Mouse (Mus musculus) hindbrain, embryonic 14.5 days (tissue): ENCODE measurements around the gene Palm3. TPM values are rescaled to one million over a fixed set of nuclear protein-coding genes. Genes with fewer than 3 reads are reported as not detected.
A peak's percentile ranks its signal among the peaks of the same experiment; 100 is the strongest.

Experiments
- ATAC-seq: fragments of 200-750 bp; cut with Nextera tagmentation; 2 replicates; pipeline ENCODE4 v1.8.0; 2017; ENCODE audit warnings: moderate number of reproducible peaks, mild to moderate bottlenecking, moderate TSS enrichment, moderate library complexity; ENCODE audit not compliant: low FRiP score
- DNase-seq: peaks from one replicate; pipeline ENCODE4 v3.0.0-alpha.2; 2015; ENCODE audit warnings: low spot score
- H3K27ac ChIP-seq: fragments of 300-500 bp; sonication (generic); 2 replicates; pipeline ENCODE4 v1.5.1; 2014; ENCODE audit warnings: mild to moderate bottlenecking, moderate library complexity
- H3K27me3 ChIP-seq: fragments of 300-500 bp; sonication (generic); 2 replicates; pipeline ENCODE4 v1.6.1; 2014; ENCODE audit warnings: mild to moderate bottlenecking, low read length, mixed read lengths; ENCODE audit not compliant: control insufficient read depth, insufficient read depth
- H3K36me3 ChIP-seq: fragments of 300-500 bp; sonication (generic); replicated peaks from 2 replicates; pipeline ENCODE4 v1.6.1; 2014; ENCODE audit not compliant: control insufficient read depth, insufficient read depth
- H3K4me1 ChIP-seq: fragments of 300-500 bp; sonication (generic); replicated peaks from 2 replicates; pipeline ENCODE4 v1.6.1; 2014; ENCODE audit warnings: antibody characterized with exemption, low read length, mixed read lengths; ENCODE audit not compliant: control insufficient read depth, insufficient read depth
- H3K4me2 ChIP-seq: fragments of 300-500 bp; sonication (generic); replicated peaks from 2 replicates; pipeline ENCODE4 v1.6.1; 2014; ENCODE audit warnings: mild to moderate bottlenecking, moderate library complexity
- H3K4me3 ChIP-seq: fragments of 300-500 bp; sonication (generic); replicated peaks from 2 replicates; pipeline ENCODE4 v1.5.1; 2014; ENCODE audit warnings: mild to moderate bottlenecking, low read length
- H3K9ac ChIP-seq: fragments of 300-500 bp; sonication (generic); 2 replicates; pipeline ENCODE4 v1.6.1; 2014
- H3K9me3 ChIP-seq: fragments of 300-500 bp; sonication (generic); 2 replicates; pipeline ENCODE4 v1.6.1; 2016; ENCODE audit warnings: low read length; ENCODE audit not compliant: control insufficient read depth
- WGBS: fragments of 180-500 bp; shearing (Covaris S2); extraction: QIAGEN DNeasy Blood & Tissue Kit; methylation state at CpG from one replicate; pipeline ENCODE4 v1.1.7; 2014; 5-methylcytosine and 5-hydroxymethylcytosine counted together
- polyA plus RNA-seq: library from polyadenylated mRNA; unstranded; fragments of >200 nt; fragmentation: Nextera tagmentation; extraction: Ambion mirVana; gene quantifications from 2 replicates; pipeline ENCODE4 v1.2.1, GENCODE M21; 2014

Gene Palm3
- polyA plus RNA-seq, 1 experiment from 2014 or later, result 5.5 TPM

DNA sequence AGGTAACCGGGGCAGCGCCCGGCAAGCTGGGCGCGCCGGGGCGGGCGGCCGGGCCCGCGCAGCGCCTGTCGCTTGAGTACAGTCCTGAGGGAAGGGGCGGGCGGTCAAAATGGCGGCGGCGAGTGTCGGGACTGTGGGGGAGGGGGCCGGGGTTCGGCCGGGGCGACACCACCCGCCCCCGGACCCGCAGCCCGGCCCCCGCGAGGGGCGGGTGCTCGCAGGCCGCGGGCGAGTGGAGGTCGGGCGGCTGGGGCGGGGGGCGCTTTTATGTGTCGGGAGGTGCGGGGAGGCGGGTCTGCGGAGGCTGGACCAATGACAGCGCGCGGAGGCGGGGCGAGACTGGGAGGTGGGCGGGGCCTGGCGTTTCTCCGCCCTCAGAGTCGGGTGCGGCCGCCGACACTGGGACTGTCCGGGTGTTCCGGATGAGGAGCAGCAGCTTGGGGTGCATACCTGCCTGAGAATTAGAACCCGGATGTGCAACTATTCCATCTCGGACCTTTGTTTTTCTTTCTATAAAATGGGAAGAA lies 45.8 kb downstream of the Palm3 start:
- peak overlapping the region; percentile 86 for H3K9ac ChIP-seq
- H3K27me3 ChIP-seq, result no peaks in the 10 kb centered on the region
- H3K36me3 ChIP-seq, result no peaks in the 10 kb centered on the region
- H3K4me2 ChIP-seq, result peak overlapping the region; percentile 41
- H3K4me3 ChIP-seq, result peak overlapping the region; percentile 92
- peaks cover 20% of the 10 kb centered on the region for H3K4me1 ChIP-seq
- peak overlapping the region; percentile 98 for H3K27ac ChIP-seq
- ATAC-seq, result peak; percentile 61
- no peaks in the 10 kb centered on the region for H3K9me3 ChIP-seq
- WGBS, result 1% methylated on average over 58 of the region's 58 CpGs
- DNase-seq, result peak; percentile 89

- Histone ChIP-seq H3K9ac (no peak overlapping the region), H3K4me1 (peaks cover 20% of the 10 kb centered on the region)
- WGBS, result 89% methylated on average over 7 of the region's 7 CpGs
Measured at GRCm38 (mm10) chr8:84067911-84068310, 46.6 kb downstream of the Palm3 start.

GRCm38 (mm10) chr8:84068316-84069035 lies 47.2 kb downstream of the Palm3 start:
- Histone ChIP-seq H3K36me3 (no peaks in the 10 kb centered on the region), H3K9me3 (no peaks in the 10 kb centered on the region), H3K4me3 (no peak overlapping the region), H3K4me1 (peaks cover 26% of the 10 kb centered on the region), H3K27ac (no peak overlapping the region), H3K4me2 (no peak overlapping the region; the same call in 1 of the 2 replicates), H3K9ac (no peak overlapping the region), H3K27me3 (no peaks in the 10 kb centered on the region)
- 71% methylated on average over 12 of the region's 12 CpGs for WGBS
- DNase-seq (no peak), ATAC-seq (no peak)

More at GRCm38 (mm10) chr8:84067911-84068310, 46.6 kb downstream of the Palm3 start:
- DNase-seq, result no peak
- Histone ChIP-seq H3K4me2 (peak overlapping the region; percentile 41), H3K4me3 (peak overlapping the region; percentile 92), H3K27me3 (no peaks in the 10 kb centered on the region), H3K9me3 (no peaks in the 10 kb centered on the region), H3K36me3 (no peaks in the 10 kb centered on the region), H3K27ac (no peak overlapping the region)
- no peak for ATAC-seq

DNA sequence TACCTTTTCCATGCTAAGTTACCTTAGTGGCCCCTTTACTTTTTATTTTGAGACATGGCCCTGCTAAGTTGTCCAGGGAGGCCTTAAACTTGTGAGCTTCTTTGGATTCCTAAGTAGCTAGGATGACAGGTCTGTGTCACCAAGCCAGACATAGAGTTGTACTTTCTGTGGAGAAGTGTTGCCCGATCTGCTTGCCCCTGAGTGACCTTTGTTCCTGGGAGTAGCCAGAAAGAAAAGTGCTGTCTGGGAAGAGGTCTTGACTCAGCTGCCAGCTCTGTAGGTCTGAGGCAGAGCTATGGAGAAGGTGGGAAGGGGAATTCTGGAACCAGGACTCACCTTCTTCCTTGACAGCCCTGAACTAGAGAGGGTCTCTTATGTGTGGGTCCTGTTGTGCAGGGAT lies 47.9 kb downstream of the Palm3 start:
- Histone ChIP-seq H3K27ac (no peak overlapping the region), H3K9ac (no peak overlapping the region), H3K4me1 (peaks cover 32% of the 10 kb centered on the region), H3K36me3 (peaks cover 1% of the 10 kb centered on the region; the same call in 1 of the 2 replicates), H3K4me2 (no peak overlapping the region), H3K9me3 (no peaks in the 10 kb centered on the region), H3K27me3 (no peaks in the 10 kb centered on the region), H3K4me3 (no peak overlapping the region)
- DNase-seq, result no peak
- no peak for ATAC-seq
- WGBS, result 40% methylated on average over 1 of the region's 1 CpGs

GRCm38 (mm10) chr8:84069750-84070149 lies 48.5 kb downstream of the Palm3 start:
- 47% methylated on average over 2 of the region's 2 CpGs for WGBS
- Histone ChIP-seq H3K4me2 (no peak overlapping the region), H3K4me1 (peaks cover 32% of the 10 kb centered on the region), H3K36me3 (peaks cover 7% of the 10 kb centered on the region; the same call in 1 of the 2 replicates), H3K27ac (no peak overlapping the region; the same call in 1 of the 2 replicates), H3K4me3 (no peak overlapping the region), H3K9ac (no peak overlapping the region), H3K9me3 (no peaks in the 10 kb centered on the region), H3K27me3 (no peaks in the 10 kb centered on the region)
- no peak for DNase-seq
- no peak for ATAC-seq

GRCm38 (mm10) chr8:84070241-84070640 lies 49.0 kb downstream of the Palm3 start:
- 81% methylated on average over 5 of the region's 5 CpGs for WGBS

DNA sequence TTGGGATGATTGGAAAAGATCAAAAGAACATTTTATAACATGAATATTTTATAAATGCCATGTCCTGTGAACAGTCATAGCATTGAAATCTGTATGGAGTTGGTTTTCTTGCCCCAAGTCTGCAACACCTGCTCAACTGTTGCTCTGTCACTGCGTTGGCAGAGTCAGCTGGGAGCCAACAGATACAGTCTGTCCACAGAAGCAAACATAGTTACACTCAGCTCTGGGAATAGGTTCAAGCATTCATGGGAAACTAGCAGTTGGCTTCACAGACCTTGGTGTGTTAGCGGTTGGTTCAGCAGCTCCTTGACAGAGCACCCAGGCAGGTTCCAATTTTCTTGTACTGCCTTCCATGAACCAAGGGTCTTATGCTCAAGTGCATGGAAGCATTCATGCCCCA lies 49.4 kb downstream of the Palm3 start:
- Histone ChIP-seq H3K27ac (no peak overlapping the region), H3K4me3 (no peak overlapping the region), H3K9me3 (no peaks in the 10 kb centered on the region), H3K4me1 (peaks cover 32% of the 10 kb centered on the region), H3K4me2 (no peak overlapping the region), H3K27me3 (no peaks in the 10 kb centered on the region), H3K9ac (no peak overlapping the region), H3K36me3 (peaks cover 16% of the 10 kb centered on the region)
- DNase-seq (no peak), ATAC-seq (no peak)
- 93% methylated on average over 2 of the region's 2 CpGs for WGBS

More at GRCm38 (mm10) chr8:84070241-84070640, 49.0 kb downstream of the Palm3 start:
- Histone ChIP-seq H3K9ac (no peak overlapping the region), H3K9me3 (no peaks in the 10 kb centered on the region), H3K4me1 (peaks cover 32% of the 10 kb centered on the region), H3K27ac (no peak overlapping the region; the same call in 1 of the 2 replicates), H3K4me3 (no peak overlapping the region), H3K4me2 (no peak overlapping the region), H3K27me3 (no peaks in the 10 kb centered on the region), H3K36me3 (peaks cover 12% of the 10 kb centered on the region)
- no peak for ATAC-seq
- no peak for DNase-seq

DNA sequence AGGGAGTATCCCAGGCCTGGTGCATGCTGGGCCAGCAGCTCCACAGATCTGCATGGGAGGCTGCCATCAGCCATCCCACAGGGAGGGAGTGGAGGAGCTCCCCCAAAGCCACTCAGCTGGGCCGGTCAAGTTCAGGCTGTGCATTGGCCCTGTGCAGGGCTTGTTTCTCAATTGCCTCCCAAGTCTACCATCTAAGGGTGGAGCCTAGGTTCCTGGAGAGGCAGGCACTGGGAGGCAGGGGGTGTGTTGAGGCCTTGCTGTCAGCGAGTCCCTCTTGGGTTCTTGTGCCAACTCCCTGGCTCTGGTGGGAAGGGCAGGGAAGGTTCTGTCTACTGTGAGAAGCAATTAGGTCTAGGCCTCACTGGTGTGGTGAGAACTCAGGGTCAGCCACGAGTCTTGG lies 50.6 kb downstream of the Palm3 start:
- Histone ChIP-seq H3K36me3 (peaks cover 20% of the 10 kb centered on the region), H3K4me3 (no peak overlapping the region), H3K27me3 (no peaks in the 10 kb centered on the region), H3K4me2 (no peak overlapping the region), H3K4me1 (peaks cover 32% of the 10 kb centered on the region), H3K9me3 (no peaks in the 10 kb centered on the region), H3K9ac (no peak overlapping the region), H3K27ac (no peak overlapping the region)
- WGBS, result 72% methylated on average over 3 of the region's 3 CpGs
- ATAC-seq (no peak), DNase-seq (no peak)

DNA sequence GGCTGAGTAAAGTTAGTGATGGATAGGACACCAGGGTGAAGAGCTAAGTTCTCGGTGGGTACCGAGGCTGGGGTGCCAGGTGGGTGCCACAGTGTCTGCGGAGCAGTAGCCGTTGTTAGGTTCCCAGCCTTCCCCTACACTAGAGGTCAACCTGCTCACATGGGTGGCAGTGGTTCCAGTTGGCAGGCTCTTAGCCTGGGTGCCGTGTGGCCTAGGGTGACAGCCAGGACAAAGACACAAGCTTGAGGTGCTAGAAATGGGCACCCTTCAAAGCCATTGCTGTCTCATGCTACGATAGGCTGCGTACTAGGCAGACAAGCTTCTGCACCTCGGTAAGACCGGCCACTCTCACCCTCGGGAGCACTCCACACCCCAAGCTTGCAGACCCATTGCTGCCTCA lies 51.0 kb downstream of the Palm3 start:
- H3K4me2 ChIP-seq, result no peak overlapping the region

More for the DNA sequence above, 51.0 kb downstream of the Palm3 start:
- DNase-seq, result no peak
- peaks cover 22% of the 10 kb centered on the region for H3K36me3 ChIP-seq
- no peak overlapping the region for H3K9ac ChIP-seq
- WGBS, result 84% methylated on average over 10 of the region's 10 CpGs
- H3K9me3 ChIP-seq, result no peaks in the 10 kb centered on the region
- no peak overlapping the region for H3K27ac ChIP-seq
- H3K4me3 ChIP-seq, result no peak overlapping the region
- H3K27me3 ChIP-seq, result no peaks in the 10 kb centered on the region
- no peak for ATAC-seq
- H3K4me1 ChIP-seq, result peaks cover 32% of the 10 kb centered on the region
